Mouse (Mus musculus) stomach, postnatal 0 days (tissue): ENCODE measurements around the gene Apc2.

ENCODE experiments used
- CTCF ChIP-seq: IDR thresholded peaks from 2 replicates; pipeline ENCODE4 v1.5.1; 2016; ENCODE audit warnings: antibody characterized with exemption, low read depth, mild to moderate bottlenecking, moderate library complexity
- EP300 ChIP-seq: optimal IDR thresholded peaks from 2 replicates; pipeline ENCODE3; 2016; ENCODE audit warnings: antibody characterized with exemption

DNA sequence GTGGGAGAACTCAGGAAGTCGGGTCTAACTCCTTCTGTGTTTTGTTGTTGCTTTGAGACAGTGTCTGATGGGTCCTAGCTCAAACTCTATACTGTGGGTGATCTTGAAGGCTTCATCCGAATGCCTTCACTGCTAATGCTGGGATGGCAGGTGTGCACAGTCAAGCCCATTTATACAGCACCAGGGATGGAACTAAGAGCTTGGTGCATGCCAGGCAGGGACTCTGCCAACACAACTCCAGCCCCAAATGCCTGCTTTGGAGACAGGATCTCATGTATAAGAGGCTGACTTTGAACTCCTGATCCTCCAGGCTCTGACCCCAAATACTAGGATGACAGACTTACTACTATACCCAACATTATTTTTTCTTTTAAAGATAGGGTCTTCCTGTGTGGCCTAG is 45.7 kb upstream of the Apc2 start:
- no peak for TF ChIP-seq CTCF
- no peak for TF ChIP-seq EP300
